Mouse (Mus musculus) MEL (cell line): ENCODE measurements around the gene Ppard. TPM values are rescaled to one million over a fixed set of nuclear protein-coding genes. Genes with fewer than 3 reads are reported as not detected.

Source experiments
- DNase-seq: peaks from one replicate; pipeline ENCODE4 v3.0.0; 2011; ENCODE audit warnings: low read depth, low spot score
- H3K27ac ChIP-seq: 2 replicates; pipeline ENCODE4 v1.5.1; 2012; ENCODE audit warnings: low read depth, mild to moderate bottlenecking, control low read depth, low read length, moderate library complexity; ENCODE audit not compliant: control insufficient read depth
- H3K27me3 ChIP-seq, 2 experiments: fragments of 150-350 bp in 1 of 2; sonication (generic) in 1 of 2; 2 replicates each; pipeline ENCODE4 v1.6.1; 2012; ENCODE audit warnings: low read length in 2 of 2, mild to moderate bottlenecking in 2 of 2, improper control_type of control experiment in 1 of 2, moderate library complexity in 1 of 2; ENCODE audit not compliant: insufficient read depth in 2 of 2, control insufficient read depth in 1 of 2
- H3K36me3 ChIP-seq, 2 experiments: 2 replicates each; pipeline ENCODE4 v1.6.1; 2012 to 2014; ENCODE audit warnings: low read length in 2 of 2, improper control_type of control experiment in 1 of 2, inconsistent platforms in 1 of 2, mild to moderate bottlenecking in 1 of 2; ENCODE audit not compliant: insufficient read depth in 2 of 2, control insufficient read depth in 1 of 2
- H3K4me1 ChIP-seq, 2 experiments: fragments of 150-350 bp in 1 of 2; sonication (generic) in 1 of 2; 2 replicates each; pipeline ENCODE4 v1.6.1; 2012; ENCODE audit warnings: low read length in 2 of 2, improper control_type of control experiment in 1 of 2, mild to moderate bottlenecking in 1 of 2; ENCODE audit not compliant: insufficient read depth in 2 of 2, control insufficient read depth in 1 of 2
- H3K4me3 ChIP-seq, 2 experiments: fragments of 150-350 bp in 1 of 2; sonication (generic) in 1 of 2; 2 replicates each; pipeline ENCODE4 v1.5.1; 2012; ENCODE audit warnings: low read depth in 2 of 2, low read length in 2 of 2, mild to moderate bottlenecking in 2 of 2, moderate library complexity in 2 of 2, control low read depth in 1 of 2, improper control_type of control experiment in 1 of 2; ENCODE audit not compliant: control insufficient read depth in 1 of 2, insufficient read depth in 1 of 2
- H3K79me2 ChIP-seq: 2 replicates; pipeline ENCODE4 v1.6.1; 2012; ENCODE audit warnings: mild to moderate bottlenecking, low read length, moderate library complexity; ENCODE audit not compliant: control insufficient read depth, poor library complexity, insufficient read depth
- H3K9ac ChIP-seq: 2 replicates; pipeline ENCODE4 v1.6.1; 2012; ENCODE audit warnings: low read depth, mild to moderate bottlenecking, control low read depth, low read length, moderate library complexity; ENCODE audit not compliant: control insufficient read depth, poor library complexity, severe bottlenecking
- H3K9me3 ChIP-seq: fragments of 150-350 bp; sonication (generic); replicated peaks from 2 replicates; pipeline ENCODE4 v1.6.1; 2012; ENCODE audit warnings: mild to moderate bottlenecking, low read length, improper control_type of control experiment, moderate library complexity; ENCODE audit not compliant: insufficient read depth
- BHLHE40 ChIP-seq: IDR thresholded peaks from 2 replicates; pipeline ENCODE4 v1.6.1; 2012; ENCODE audit warnings: low read depth, mild to moderate bottlenecking, inconsistent platforms, low read length, improper control_type of control experiment, borderline replicate concordance
- CHD1 ChIP-seq: IDR thresholded peaks from 2 replicates; pipeline ENCODE4 v1.6.1; 2012; ENCODE audit warnings: low read depth, mild to moderate bottlenecking, inconsistent platforms, low read length, improper control_type of control experiment
- CTCF ChIP-seq, 3 experiments: IDR thresholded peaks in 2 of 3; conservative IDR thresholded peaks in 1 of 3; 2 replicates each; pipeline ENCODE4 v1.5.1; 2011 to 2012; ENCODE audit warnings: low read length in 3 of 3, low read depth in 2 of 3, mild to moderate bottlenecking in 2 of 3, improper control_type of control experiment in 1 of 3, inconsistent platforms in 1 of 3, mixed read lengths in 1 of 3, moderate library complexity in 1 of 3; ENCODE audit not compliant: control insufficient read depth in 1 of 3, insufficient read depth in 1 of 3, poor library complexity in 1 of 3, severe bottlenecking in 1 of 3
- E2F4 ChIP-seq: IDR thresholded peaks from 2 replicates; pipeline ENCODE4 v1.6.1; 2011; ENCODE audit warnings: low read depth, low read length, improper control_type of control experiment, borderline replicate concordance
- EP300 ChIP-seq, 2 experiments: IDR thresholded peaks; 2 replicates each; pipeline ENCODE4 v1.6.1; 2011; ENCODE audit warnings: improper control_type of control experiment in 2 of 2, low read length in 2 of 2, low read depth in 1 of 2, mild to moderate bottlenecking in 1 of 2
- GABPA ChIP-seq: IDR thresholded peaks from 2 replicates; pipeline ENCODE4 v1.6.1; 2012; ENCODE audit warnings: low read depth, mild to moderate bottlenecking, inconsistent platforms, low read length, improper control_type of control experiment, moderate library complexity
- GATA1 ChIP-seq: IDR thresholded peaks from 2 replicates; pipeline ENCODE4 v1.6.1; 2011; ENCODE audit warnings: low read depth, low read length, improper control_type of control experiment
- HCFC1 ChIP-seq: IDR thresholded peaks from 2 replicates; pipeline ENCODE4 v1.6.1; 2012; ENCODE audit warnings: low read depth, mild to moderate bottlenecking, inconsistent platforms, low read length, improper control_type of control experiment, moderate library complexity
- KAT2A ChIP-seq: conservative IDR thresholded peaks from 2 replicates; pipeline ENCODE4 v1.6.1; 2012; ENCODE audit warnings: low read depth, low read length, improper control_type of control experiment, inconsistent platforms
- MAFK ChIP-seq: IDR thresholded peaks from 2 replicates; pipeline ENCODE4 v1.6.1; 2011; ENCODE audit warnings: low read depth, mild to moderate bottlenecking, low read length, improper control_type of control experiment, borderline replicate concordance
- MAX ChIP-seq: IDR thresholded peaks from 2 replicates; pipeline ENCODE4 v1.6.1; 2011; ENCODE audit warnings: low read length, improper control_type of control experiment
- MAZ ChIP-seq: IDR thresholded peaks from 2 replicates; pipeline ENCODE4 v1.6.1; 2012; ENCODE audit warnings: low read depth, mild to moderate bottlenecking, inconsistent platforms, low read length, improper control_type of control experiment
- MEF2A ChIP-seq: IDR thresholded peaks from 2 replicates; pipeline ENCODE4 v1.6.1; 2014; ENCODE audit warnings: low read depth, mild to moderate bottlenecking, inconsistent platforms, low read length, improper control_type of control experiment; ENCODE audit not compliant: poor library complexity, insufficient replicate concordance, severe bottlenecking; ENCODE audit errors: extremely low read depth
- MYC ChIP-seq: IDR thresholded peaks from 2 replicates; pipeline ENCODE4 v1.6.1; 2011; ENCODE audit warnings: low read depth, mild to moderate bottlenecking, low read length, improper control_type of control experiment, moderate library complexity
- NELFE ChIP-seq: IDR thresholded peaks from 2 replicates; pipeline ENCODE4 v1.6.1; 2011; ENCODE audit warnings: low read depth, low read length, improper control_type of control experiment
- RAD21 ChIP-seq: IDR thresholded peaks from 2 replicates; pipeline ENCODE4 v1.6.1; 2011; ENCODE audit warnings: mild to moderate bottlenecking, low read depth, low read length, improper control_type of control experiment
- RCOR1 ChIP-seq: IDR thresholded peaks from 2 replicates; pipeline ENCODE4 v1.6.1; 2012; ENCODE audit warnings: low read depth, mild to moderate bottlenecking, inconsistent platforms, low read length, improper control_type of control experiment
- SIN3A ChIP-seq: IDR thresholded peaks from 2 replicates; pipeline ENCODE4 v1.6.1; 2012; ENCODE audit warnings: low read length, improper control_type of control experiment, inconsistent platforms
- TBP ChIP-seq: IDR thresholded peaks from 2 replicates; pipeline ENCODE4 v1.8.0; 2011; ENCODE audit warnings: low read depth, low read length, improper control_type of control experiment
- UBTF ChIP-seq: IDR thresholded peaks from 2 replicates; pipeline ENCODE4 v1.6.1; 2012; ENCODE audit warnings: low read depth, mild to moderate bottlenecking, inconsistent platforms, low read length, improper control_type of control experiment, moderate library complexity, borderline replicate concordance; ENCODE audit not compliant: insufficient read depth
- USF1 ChIP-seq: IDR thresholded peaks from 2 replicates; pipeline ENCODE4 v1.6.1; 2014; ENCODE audit warnings: low read depth, mild to moderate bottlenecking, inconsistent platforms, low read length, improper control_type of control experiment, moderate library complexity
- ZC3H11A ChIP-seq: IDR thresholded peaks from 2 replicates; pipeline ENCODE4 v1.6.1; 2012; ENCODE audit warnings: low read depth, mild to moderate bottlenecking, inconsistent platforms, low read length, improper control_type of control experiment
- polyA plus RNA-seq, 2 experiments: library from polyadenylated mRNA; stranded (reverse) in 1 of 2; unstranded in 1 of 2; fragments of >175 nt in 1 of 2; fragments of >200 nt in 1 of 2; gene quantifications; 2 replicates each; pipeline versions ENCODE4 v1.2.1 to v1.2.4; 2012; ENCODE audit warnings: low replicate concordance in 2 of 2, low read depth in 1 of 2; ENCODE audit not compliant: insufficient read length in 2 of 2, insufficient read depth in 1 of 2, missing spikeins in 1 of 2
- total RNA-seq: library from RNA; depleted of rRNA; stranded (reverse); fragments of 300-350 nt; gene quantifications from 2 replicates; pipeline ENCODE4 v1.2.3, GENCODE M21; 2012

The Ppard gene
- total and polyA plus RNA-seq, 3 experiments: 3.5 to 12.7 TPM; not detected in 1

DNA sequence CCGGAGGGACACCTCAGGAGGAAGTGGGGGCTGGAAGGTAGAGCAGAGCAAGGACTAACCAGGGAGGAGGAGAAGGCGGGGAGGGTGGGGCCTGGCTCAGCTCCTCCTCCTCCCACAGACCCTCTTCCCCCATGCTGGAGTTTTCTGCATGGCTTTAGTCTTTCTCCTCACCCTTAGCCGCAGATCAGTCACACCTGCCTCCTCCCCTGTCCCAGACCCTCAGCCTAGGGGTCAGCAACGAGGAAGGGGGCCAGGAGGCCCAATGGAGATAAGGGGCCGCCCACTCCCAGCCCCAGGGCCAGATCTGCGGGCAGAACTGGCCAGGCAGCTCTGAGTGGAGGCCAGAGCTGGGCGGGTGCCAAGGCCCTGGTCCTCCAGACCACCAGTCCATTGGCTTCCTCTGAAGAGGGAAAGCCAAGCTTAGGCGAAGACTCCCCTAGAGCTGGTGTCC, 112.8 kb downstream of the Ppard start:
- DNase-seq: no peak
- Histone ChIP-seq H3K27ac (no peak overlapping the region), H3K4me3 (no peak overlapping the region), H3K4me1 (peaks cover 2 to 12% of the 10 kb centered on the region in 2 experiments; a peak in 2 of 4 replicates), H3K9me3 (no peaks in the 10 kb centered on the region), H3K9ac (no peak overlapping the region), H3K79me2 (no peaks in the 10 kb centered on the region; the same call in 1 of the 2 replicates), H3K36me3 (peaks cover 0 to 9% of the 10 kb centered on the region in 2 experiments; a peak in 2 of 4 replicates), H3K27me3 (no peaks in the 10 kb centered on the region)
- TF ChIP-seq ZC3H11A (no peak), RCOR1 (no peak), SIN3A (no peak), MEF2A (no peak), NELFE (no peak), E2F4 (no peak), MAX (no peak), MAFK (no peak), GATA1 (no peak), EP300 (IDR thresholded peaks at IDR 0.05; ENCODE audit: low read depth in 1 of 2, low read length in 2 of 2) (no peak), GABPA (no peak), MAZ (no peak), USF1 (no peak), BHLHE40 (no peak), CTCF (IDR thresholded peaks at IDR 0.05 in 2 of 3, conservative IDR thresholded peaks at IDR 0.05 in 1 of 3; ENCODE audit: control insufficient read depth in 1 of 3, insufficient read depth in 1 of 3, low read depth in 2 of 3, low read length in 3 of 3, poor library complexity in 1 of 3, severe bottlenecking in 1 of 3) (no peak), HCFC1 (no peak)

DNA sequence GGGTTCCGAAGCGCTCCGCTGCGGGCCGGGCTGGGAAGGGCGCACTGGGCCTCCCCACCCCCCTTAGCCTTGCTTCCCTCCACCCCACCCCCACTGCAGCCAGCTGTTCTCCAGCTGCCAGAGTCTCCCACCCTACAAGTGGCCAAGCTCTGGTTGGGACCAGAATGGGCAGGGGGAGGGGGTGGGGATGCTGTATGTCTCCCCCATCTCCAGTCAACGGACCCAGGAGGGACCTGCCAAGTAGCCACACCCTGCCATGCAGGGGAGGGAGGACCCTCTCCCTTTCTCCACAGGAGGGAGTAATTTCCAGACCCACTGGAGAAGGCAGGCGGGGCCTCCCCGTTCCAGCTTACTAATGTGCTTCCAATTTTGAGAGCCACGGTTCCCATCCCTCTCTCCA, 113.4 kb downstream of the Ppard start:
- Histone ChIP-seq H3K4me1 (peaks cover 2 to 8% of the 10 kb centered on the region in 2 experiments; a peak in 1 of 4 replicates), H3K36me3 (peaks cover 0 to 5% of the 10 kb centered on the region in 2 experiments; a peak in 1 of 4 replicates), H3K27ac (no peak overlapping the region), H3K9ac (no peak overlapping the region), H3K27me3 (no peaks in the 10 kb centered on the region), H3K79me2 (no peaks in the 10 kb centered on the region; the same call in 1 of the 2 replicates), H3K9me3 (no peaks in the 10 kb centered on the region), H3K4me3 (no peak overlapping the region)
- DNase-seq: no peak
- TF ChIP-seq RAD21: no peak
- TF ChIP-seq KAT2A: no peak
- TF ChIP-seq TBP: no peak
- TF ChIP-seq UBTF: no peak
- no peak for TF ChIP-seq CHD1
- no peak for TF ChIP-seq MYC
- no peak for TF ChIP-seq HCFC1
- no peak for TF ChIP-seq USF1
